Mouse (Mus musculus) neural tube, embryonic 13.5 days (tissue): ENCODE results near the gene Tmem141. TPM values are rescaled to one million over a fixed set of nuclear protein-coding genes. Genes with fewer than 3 reads are reported as not detected.

Experiments used
- ATAC-seq: fragments of 200-750 bp; cut with Nextera tagmentation; 2 replicates; pipeline ENCODE4 v1.8.0; 2017; ENCODE audit warnings: low read depth, mild to moderate bottlenecking, moderate TSS enrichment, moderate library complexity
- H3K27ac ChIP-seq: fragments of 300-500 bp; sonication (generic); replicated peaks from 2 replicates; pipeline ENCODE4 v1.5.1; 2015; ENCODE audit warnings: moderate library complexity, mild to moderate bottlenecking, inconsistent platforms
- H3K27me3 ChIP-seq: fragments of 300-500 bp; sonication (generic); 2 replicates; pipeline ENCODE4 v1.6.1; 2015; ENCODE audit warnings: mild to moderate bottlenecking, inconsistent platforms
- H3K36me3 ChIP-seq: fragments of 300-500 bp; sonication (generic); 2 replicates; pipeline ENCODE4 v1.6.1; 2015; ENCODE audit warnings: mild to moderate bottlenecking, inconsistent platforms
- H3K4me1 ChIP-seq: fragments of 300-500 bp; sonication (generic); replicated peaks from 2 replicates; pipeline ENCODE4 v1.6.1; 2015; ENCODE audit warnings: inconsistent platforms
- H3K4me2 ChIP-seq: fragments of 300-500 bp; sonication (generic); 2 replicates; pipeline ENCODE4 v1.6.1; 2015; ENCODE audit warnings: inconsistent platforms, mild to moderate bottlenecking, moderate library complexity
- H3K4me3 ChIP-seq: fragments of 300-500 bp; sonication (generic); 2 replicates; pipeline ENCODE4 v1.5.1; 2015; ENCODE audit warnings: mild to moderate bottlenecking, inconsistent platforms
- H3K9ac ChIP-seq: fragments of 300-500 bp; sonication (generic); 2 replicates; pipeline ENCODE4 v1.6.1; 2015; ENCODE audit warnings: moderate library complexity, mild to moderate bottlenecking, inconsistent platforms
- H3K9me3 ChIP-seq: fragments of 300-500 bp; sonication (generic); 2 replicates; pipeline ENCODE4 v1.6.1; 2016; ENCODE audit warnings: inconsistent platforms
- WGBS: fragments of 180-500 bp; shearing (Covaris S2); methylation state at CpG from one replicate; pipeline ENCODE4 v1.1.7; 2015; 5-methylcytosine and 5-hydroxymethylcytosine counted together
- polyA plus RNA-seq: library from polyadenylated mRNA; unstranded; fragments of >200 nt; fragmentation: Nextera tagmentation; extraction: Ambion mirVana; gene quantifications from 2 replicates; pipeline ENCODE4 v1.2.1, GENCODE M21; 2015

Tmem141 gene
- 37.7 and 41.2 TPM in 2 replicates for polyA plus RNA-seq

DNA sequence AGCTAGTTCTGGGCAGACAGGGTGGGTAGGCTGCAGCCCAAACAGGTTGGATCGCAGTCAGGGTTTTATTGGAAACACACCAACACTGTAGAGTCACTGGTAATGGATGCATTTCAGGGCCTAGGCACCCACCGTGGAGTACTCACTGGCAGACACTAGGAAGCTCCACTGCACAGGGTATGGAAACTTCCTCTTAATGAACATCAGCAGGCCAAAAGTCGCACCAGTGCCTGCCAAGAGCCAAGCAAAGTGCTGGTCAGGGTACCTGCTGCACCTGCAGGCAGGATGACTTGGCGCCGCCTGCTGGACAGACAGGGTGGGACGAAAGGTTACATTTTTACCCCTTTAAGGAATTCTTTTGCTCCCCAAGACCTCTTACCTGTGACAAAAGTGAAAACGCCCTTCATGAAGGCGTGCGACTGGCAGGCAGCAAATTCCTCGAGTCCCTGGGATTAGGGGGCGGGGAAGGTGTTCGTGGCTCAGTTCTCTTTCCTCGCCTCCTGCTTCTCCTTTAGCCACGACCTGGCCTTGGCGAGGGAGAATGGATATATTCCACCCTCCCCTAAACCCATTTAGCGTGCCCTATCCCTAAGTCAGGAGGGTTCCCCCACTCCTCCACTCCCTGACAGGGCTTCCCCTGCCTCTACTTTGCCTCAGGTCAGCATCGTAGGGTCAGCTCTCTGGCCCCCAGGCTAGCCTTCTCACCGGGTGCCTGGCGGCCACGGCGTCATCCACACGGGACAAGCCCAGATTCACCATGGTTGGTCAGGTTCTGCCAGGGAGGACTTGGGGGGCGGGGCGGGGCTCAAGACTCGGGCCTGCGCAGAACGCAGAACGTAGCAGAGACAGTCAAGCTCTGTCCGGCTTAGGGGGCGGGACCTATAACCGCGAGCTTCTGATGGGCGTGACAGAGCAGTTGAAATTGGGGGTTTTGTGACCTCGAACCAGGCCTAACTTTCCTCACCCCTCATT lies at the start of gene Tmem141:
Tmem141 (minus strand) TSS at position 777 of the 972 bp plus-strand sequence.
- Histone ChIP-seq H3K27ac (peak within 1 kb of the TSS; percentile 65), H3K36me3 (no peaks in the 10 kb centered on the region), H3K4me2 (peak within 1 kb of the TSS; percentile 84), H3K9me3 (no peaks in the 10 kb centered on the region), H3K4me1 (peaks cover 17% of the 10 kb centered on the region), H3K4me3 (peak within 1 kb of the TSS; percentile 54), H3K27me3 (peaks cover 23% of the 10 kb centered on the region), H3K9ac (peak within 1 kb of the TSS; percentile 80)
- peak; percentile 96 for ATAC-seq
- WGBS, result 7% methylated on average over 34 of the region's 34 CpGs

DNA sequence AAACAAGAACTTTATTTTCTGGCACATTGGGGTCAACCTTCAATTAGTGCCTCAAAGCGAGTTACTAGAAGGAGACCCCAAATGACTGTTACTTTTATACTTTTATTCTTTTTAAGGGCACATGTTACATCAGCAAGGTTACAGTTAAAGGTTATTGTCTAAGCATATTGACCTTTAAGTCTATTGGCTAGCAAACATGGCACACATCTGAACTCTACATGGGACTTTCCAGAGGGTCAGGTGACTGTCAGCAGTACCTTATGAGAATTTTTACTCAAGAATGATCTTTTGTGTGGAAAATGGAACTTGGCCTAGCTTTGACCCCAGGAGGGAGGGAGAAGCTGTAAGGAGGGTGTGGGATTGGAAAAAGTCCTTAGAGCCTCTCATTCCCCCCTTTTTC lies 44.7 kb upstream of the Tmem141 start:
- 76% methylated on average over 1 of the region's 1 CpGs for WGBS
- Histone ChIP-seq H3K4me3 (no peak overlapping the region), H3K4me2 (no peak overlapping the region), H3K9ac (no peak overlapping the region), H3K4me1 (no peaks in the 10 kb centered on the region), H3K9me3 (no peaks in the 10 kb centered on the region), H3K27ac (no peak overlapping the region), H3K27me3 (no peaks in the 10 kb centered on the region), H3K36me3 (no peaks in the 10 kb centered on the region)
- ATAC-seq, result no peak

DNA sequence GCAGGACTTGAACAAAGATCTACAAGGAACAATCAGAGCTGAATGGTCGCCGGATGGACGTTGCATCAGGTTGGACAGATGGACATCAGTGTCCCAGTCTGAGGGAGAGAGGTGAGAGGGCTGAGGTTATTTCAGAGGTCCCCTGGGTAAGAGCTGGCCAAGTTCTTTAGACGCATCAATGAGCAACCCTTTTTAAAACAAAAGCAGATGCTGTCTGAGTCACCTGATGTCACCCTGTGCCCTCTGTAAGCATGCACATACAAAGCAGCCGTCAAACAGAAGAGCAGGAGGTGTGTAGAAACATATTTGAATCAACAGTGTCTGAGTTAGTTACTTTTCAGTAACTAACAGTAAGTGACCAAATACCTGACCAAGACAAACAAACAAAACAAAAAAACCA lies 42.3 kb upstream of the Tmem141 start:
- Histone ChIP-seq H3K4me2 (no peak overlapping the region), H3K27me3 (no peaks in the 10 kb centered on the region), H3K9me3 (no peaks in the 10 kb centered on the region), H3K36me3 (no peaks in the 10 kb centered on the region), H3K4me3 (no peak overlapping the region), H3K4me1 (no peaks in the 10 kb centered on the region), H3K27ac (no peak overlapping the region), H3K9ac (no peak overlapping the region)
- no peak for ATAC-seq
- 93% methylated on average over 5 of the region's 5 CpGs for WGBS

GRCm38 (mm10) chr2:25663511-25663910 lies 41.7 kb upstream of the Tmem141 start:
- no peaks in the 10 kb centered on the region for H3K4me1 ChIP-seq
- no peaks in the 10 kb centered on the region for H3K36me3 ChIP-seq

GRCm38 (mm10) chr2:25661245-25661970 lies 39.6 kb upstream of the Tmem141 start:
- Histone ChIP-seq H3K9ac (no peak overlapping the region), H3K4me3 (no peak overlapping the region), H3K36me3 (no peaks in the 10 kb centered on the region), H3K4me2 (no peak overlapping the region), H3K9me3 (no peaks in the 10 kb centered on the region), H3K4me1 (no peaks in the 10 kb centered on the region), H3K27me3 (no peaks in the 10 kb centered on the region), H3K27ac (no peak overlapping the region)
- ATAC-seq, result no peak
- WGBS, result 85% methylated on average over 6 of the region's 6 CpGs

More at GRCm38 (mm10) chr2:25663511-25663910, 41.7 kb upstream of the Tmem141 start:
- H3K27ac ChIP-seq, result no peak overlapping the region
- H3K27me3 ChIP-seq, result no peaks in the 10 kb centered on the region
- H3K4me3 ChIP-seq, result no peak overlapping the region
- 70% methylated on average over 1 of the region's 1 CpGs for WGBS
- H3K4me2 ChIP-seq, result no peak overlapping the region
- ATAC-seq, result no peak
- no peaks in the 10 kb centered on the region for H3K9me3 ChIP-seq
- no peak overlapping the region for H3K9ac ChIP-seq

GRCm38 (mm10) chr2:25660279-25660678 lies 38.5 kb upstream of the Tmem141 start:
- ATAC-seq, result no peak
- Histone ChIP-seq H3K9me3 (no peaks in the 10 kb centered on the region), H3K4me1 (no peaks in the 10 kb centered on the region), H3K27me3 (no peaks in the 10 kb centered on the region), H3K4me3 (no peak overlapping the region), H3K27ac (no peak overlapping the region), H3K4me2 (no peak overlapping the region), H3K9ac (no peak overlapping the region), H3K36me3 (no peaks in the 10 kb centered on the region)
- WGBS, result 83% methylated on average over 8 of the region's 8 CpGs

DNA sequence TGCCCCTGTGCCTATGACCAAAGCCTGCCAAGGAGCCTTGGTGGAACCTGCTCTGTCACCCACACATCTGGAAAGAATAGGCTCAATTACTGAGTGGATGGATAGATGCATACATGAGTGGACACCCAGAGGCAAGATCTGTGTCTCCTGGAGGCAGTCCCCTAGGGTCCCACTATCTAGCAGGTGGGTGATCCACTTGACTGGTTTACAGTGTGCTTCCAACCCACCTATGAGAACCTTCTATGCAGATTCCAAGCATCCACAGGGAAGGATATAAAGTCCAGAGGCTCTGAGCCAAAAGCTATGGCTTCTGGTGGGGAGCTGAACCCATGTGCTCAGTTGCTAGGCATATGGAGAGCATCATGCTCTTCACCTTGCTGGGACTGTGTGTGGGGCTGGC lies 35.8 kb upstream of the Tmem141 start, which contains the start of gene Lcn5:
Lcn5 (plus strand) TSS at position 301 of the 400 bp plus-strand sequence.
- no peak for ATAC-seq

DNA sequence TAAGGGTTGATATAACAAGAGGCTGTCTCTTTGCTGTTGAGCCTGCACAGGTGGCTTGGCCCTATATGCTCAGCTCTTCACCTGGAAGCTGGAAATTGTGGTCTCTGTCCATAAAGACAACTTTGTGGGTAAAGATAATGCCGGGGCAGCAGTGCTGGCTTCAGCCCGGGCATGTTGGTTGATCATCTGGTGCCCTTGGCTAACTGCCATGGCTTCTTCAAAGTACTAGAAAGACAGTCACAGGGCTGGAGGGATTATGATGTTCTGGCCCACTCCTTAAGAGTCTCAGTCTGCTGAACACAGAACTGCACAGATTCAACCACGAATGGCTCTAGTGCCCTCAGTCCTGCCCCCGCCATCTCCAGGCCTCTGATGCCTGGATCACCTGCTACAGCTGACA lies 35.4 kb upstream of the Tmem141 start:
- Histone ChIP-seq H3K4me1 (no peaks in the 10 kb centered on the region), H3K27ac (no peak overlapping the region), H3K9me3 (no peaks in the 10 kb centered on the region), H3K9ac (no peak overlapping the region), H3K36me3 (no peaks in the 10 kb centered on the region), H3K4me3 (no peak overlapping the region), H3K4me2 (no peak overlapping the region), H3K27me3 (no peaks in the 10 kb centered on the region)
- 80% methylated on average over 4 of the region's 4 CpGs for WGBS
- ATAC-seq, result no peak

More for the DNA sequence above, 35.8 kb upstream of the Tmem141 start, which contains the start of gene Lcn5:
- no peak within 1 kb of the TSS for H3K9ac ChIP-seq
- H3K27ac ChIP-seq, result no peak within 1 kb of the TSS
- no peak within 1 kb of the TSS for H3K4me3 ChIP-seq
- no peaks in the 10 kb centered on the region for H3K9me3 ChIP-seq
- H3K27me3 ChIP-seq, result no peaks in the 10 kb centered on the region
- no peak within 1 kb of the TSS for H3K4me2 ChIP-seq
- no peaks in the 10 kb centered on the region for H3K4me1 ChIP-seq
- H3K36me3 ChIP-seq, result no peaks in the 10 kb centered on the region

- H3K27me3 ChIP-seq, result no peaks in the 10 kb centered on the region
- H3K36me3 ChIP-seq, result no peaks in the 10 kb centered on the region
- no peaks in the 10 kb centered on the region for H3K4me1 ChIP-seq
- WGBS, result 91% methylated on average over 4 of the region's 4 CpGs
- H3K9ac ChIP-seq, result no peak overlapping the region
- no peak for ATAC-seq
- no peaks in the 10 kb centered on the region for H3K9me3 ChIP-seq
- H3K27ac ChIP-seq, result no peak overlapping the region
- no peak overlapping the region for H3K4me3 ChIP-seq
- H3K4me2 ChIP-seq, result no peak overlapping the region
Measured at GRCm38 (mm10) chr2:25656691-25657090, 34.9 kb upstream of the Tmem141 start.

- H3K9me3 ChIP-seq, result no peaks in the 10 kb centered on the region
- H3K4me3 ChIP-seq, result no peak overlapping the region
- WGBS, result 69% methylated on average over 1 of the region's 1 CpGs
- H3K36me3 ChIP-seq, result no peaks in the 10 kb centered on the region
- no peak overlapping the region for H3K9ac ChIP-seq
- ATAC-seq, result no peak
- H3K4me1 ChIP-seq, result no peaks in the 10 kb centered on the region
- no peak overlapping the region for H3K4me2 ChIP-seq
- H3K27me3 ChIP-seq, result no peaks in the 10 kb centered on the region
- no peak overlapping the region for H3K27ac ChIP-seq
Measured at GRCm38 (mm10) chr2:25654502-25654901, 32.7 kb upstream of the Tmem141 start.

GRCm38 (mm10) chr2:25652902-25653301 lies 31.1 kb upstream of the Tmem141 start, which contains the start of gene Lcn8:
Gene Lcn8 (plus strand): TSS chr2:25653120.
- Histone ChIP-seq H3K27ac (no peak within 1 kb of the TSS), H3K4me1 (no peaks in the 10 kb centered on the region), H3K9ac (no peak within 1 kb of the TSS), H3K4me2 (no peak within 1 kb of the TSS), H3K4me3 (no peak within 1 kb of the TSS), H3K9me3 (no peaks in the 10 kb centered on the region), H3K36me3 (no peaks in the 10 kb centered on the region), H3K27me3 (no peaks in the 10 kb centered on the region)
- ATAC-seq, result no peak
- WGBS, result 80% methylated on average over 2 of the region's 2 CpGs

DNA sequence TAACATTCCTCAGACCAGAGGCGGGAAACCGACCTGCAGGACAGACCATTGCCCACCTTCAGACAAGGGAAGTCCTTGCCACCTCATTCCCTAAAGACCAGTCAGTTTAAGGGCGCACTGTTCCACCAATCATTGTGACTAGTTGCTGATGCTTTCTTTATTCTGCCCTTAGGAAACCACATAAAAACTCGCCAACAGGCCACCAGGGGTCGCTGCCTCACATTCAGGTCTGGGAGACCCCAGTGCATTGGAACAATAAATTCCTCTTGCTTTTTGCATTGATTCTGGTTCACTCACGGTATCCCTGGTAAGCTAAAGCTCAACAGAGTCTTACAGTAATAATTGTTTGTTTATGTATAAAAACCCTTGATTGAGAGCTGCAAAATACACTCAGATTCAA lies 18.1 kb upstream of the Tmem141 start:
- Histone ChIP-seq H3K27ac (no peak overlapping the region), H3K36me3 (no peaks in the 10 kb centered on the region), H3K9me3 (no peaks in the 10 kb centered on the region), H3K4me1 (no peaks in the 10 kb centered on the region), H3K9ac (no peak overlapping the region), H3K4me2 (no peak overlapping the region), H3K27me3 (no peaks in the 10 kb centered on the region), H3K4me3 (no peak overlapping the region)
- no peak for ATAC-seq
- WGBS, result 13% methylated on average over 6 of the region's 6 CpGs
